Mouse (Mus musculus): Measurements from ENCODE around the gene Aqp3.
A peak's percentile ranks its signal among the peaks of the same experiment; 100 is the strongest.

GRCm38 (mm10) chr4:41129406-41129805, 31.4 kb upstream of the Aqp3 start:
- peak; percentile 62; the same call in 1 of the 2 replicates for TF ChIP-seq CTCF (IDR thresholded peaks at IDR 0.05; ENCODE audit: extremely low read depth, insufficient read length, insufficient replicate concordance, low read depth, low read length)
- no peak for TF ChIP-seq POLR2A (IDR thresholded peaks at IDR 0.05; ENCODE audit: low read depth, low read length)
